Mouse (Mus musculus) fibroblast of lung, adult 2 months (primary cell): ENCODE data around the gene Fam155a.

ENCODE experiments used
- DNase-seq: peaks from one replicate; pipeline ENCODE4 v3.0.0-alpha.2; 2011; ENCODE audit warnings: low read depth

Fam155a gene

GRCm38 (mm10) chr8:9274117-9274516 is 496.8 kb downstream of the Fam155a start:
- no peak for DNase-seq

GRCm38 (mm10) chr8:9264378-9264777 is 506.6 kb downstream of the Fam155a start:
- DNase-seq, result no peak

GRCm38 (mm10) chr8:9261527-9261926 is 509.4 kb downstream of the Fam155a start:
- DNase-seq, result no peak

- no peak for DNase-seq
Observed at GRCm38 (mm10) chr8:9255316-9255715, 515.6 kb downstream of the Fam155a start.

GRCm38 (mm10) chr8:9252991-9253390 is 518.0 kb downstream of the Fam155a start:
- no peak for DNase-seq

- no peak for DNase-seq
Observed at GRCm38 (mm10) chr8:9248109-9248821, 522.7 kb downstream of the Fam155a start.

GRCm38 (mm10) chr8:9245994-9246393 is 525.0 kb downstream of the Fam155a start:
- no peak for DNase-seq

GRCm38 (mm10) chr8:9240996-9241395 is 530.0 kb downstream of the Fam155a start:
- no peak for DNase-seq

GRCm38 (mm10) chr8:9239741-9240140 is 531.2 kb downstream of the Fam155a start:
- no peak for DNase-seq

- DNase-seq, result no peak
Observed at GRCm38 (mm10) chr8:9238974-9239373, 532.0 kb downstream of the Fam155a start.

- peak; percentile 31 for DNase-seq
Observed at GRCm38 (mm10) chr8:9233326-9233919, 537.5 kb downstream of the Fam155a start.

GRCm38 (mm10) chr8:9227779-9228464 is 543.0 kb downstream of the Fam155a start:
- no peak for DNase-seq

- no peak for DNase-seq
Observed at GRCm38 (mm10) chr8:9226767-9227166, 544.2 kb downstream of the Fam155a start.

GRCm38 (mm10) chr8:9211751-9212150 is 559.2 kb downstream of the Fam155a start:
- no peak for DNase-seq

- DNase-seq, result no peak
Observed at GRCm38 (mm10) chr8:9207505-9208051, 563.4 kb downstream of the Fam155a start.

GRCm38 (mm10) chr8:9204345-9205067 is 566.5 kb downstream of the Fam155a start:
- peak; percentile 8 for DNase-seq

GRCm38 (mm10) chr8:9200099-9200498 is 570.9 kb downstream of the Fam155a start:
- DNase-seq, result no peak

GRCm38 (mm10) chr8:9191682-9192081 is 579.3 kb downstream of the Fam155a start:
- no peak for DNase-seq

- no peak for DNase-seq
Observed at GRCm38 (mm10) chr8:9188616-9189015, 582.3 kb downstream of the Fam155a start.

GRCm38 (mm10) chr8:9185200-9185599 is 585.8 kb downstream of the Fam155a start:
- no peak for DNase-seq

- no peak for DNase-seq
Observed at GRCm38 (mm10) chr8:9182461-9182860, 588.5 kb downstream of the Fam155a start.

- DNase-seq, result no peak
Observed at GRCm38 (mm10) chr8:9180686-9181315, 590.2 kb downstream of the Fam155a start.
